Mouse (Mus musculus): ENCODE measurements around the gene Gbf1.

- TF ChIP-seq POLR2A (IDR thresholded peaks at IDR 0.05; ENCODE audit: extremely low read depth, insufficient read depth, low read length) (peak; percentile 70), CTCF (IDR thresholded peaks at IDR 0.05; ENCODE audit: extremely low read depth, insufficient read depth, low read length) (no peak)
Observed at GRCm38 (mm10) chr19:46318586-46319378, 166.5 kb downstream of the Gbf1 start.

Data from cortical plate, adult 2 months (tissue).